Mouse (Mus musculus) liver, postnatal 0 days (tissue): Measurements from ENCODE around the gene Mybl2.

Experiments used
- CTCF ChIP-seq: sonication (generic); IDR thresholded peaks from 2 replicates; pipeline ENCODE4 v1.5.1; 2016; ENCODE audit warnings: antibody characterized with exemption, low read depth
- EP300 ChIP-seq: IDR thresholded peaks from 2 replicates; pipeline ENCODE4 v1.6.1; 2016; ENCODE audit warnings: antibody characterized with exemption, low read depth, mild to moderate bottlenecking

GRCm38 (mm10) chr2:163084519-163084918 is 30.0 kb downstream of the Mybl2 start:
- TF ChIP-seq CTCF (no peak), EP300 (no peak)
